Mouse (Mus musculus): Measurements from ENCODE around the gene Susd1. TPM values are rescaled to one million over a fixed set of nuclear protein-coding genes. Genes with fewer than 3 reads are reported as not detected.
A peak's percentile ranks its signal among the peaks of the same experiment; 100 is the strongest.

The Susd1 gene
- total and polyA plus RNA-seq, 3 experiments: 2.4 to 51.5 (median 35.5) TPM

GRCm38 (mm10) chr4:59275956-59276355 is 162.5 kb downstream of the Susd1 start:
- peaks cover 64% of the 10 kb centered on the region for H3K4me1 ChIP-seq (ENCODE audit: insufficient read depth, low read depth, low read length)
- H3K4me3 ChIP-seq (ENCODE audit: low read depth, low read length): peak overlapping the region; percentile 19; the same call in 1 of the 2 replicates
- no peaks in the 10 kb centered on the region for H3K9me3 ChIP-seq (replicated peaks)
- TF ChIP-seq POLR2AphosphoS5 (IDR thresholded peaks at IDR 0.05; ENCODE audit: insufficient replicate concordance, low read depth, low read length) (no peak), GATA2 (IDR thresholded peaks at IDR 0.05; ENCODE audit: borderline replicate concordance, low read depth, low read length) (no peak), GATA1 (IDR thresholded peaks at IDR 0.05; ENCODE audit: borderline replicate concordance, low read length) (no peak), CTCF (IDR thresholded peaks at IDR 0.05; ENCODE audit: low read depth, low read length) (no peak), TAL1 (conservative IDR thresholded peaks at IDR 0.05; ENCODE audit: low read depth, low read length) (no peak)
- H3K27me3 ChIP-seq (ENCODE audit: insufficient read depth, low read length): no peaks in the 10 kb centered on the region
- DNase-seq (ENCODE audit: low spot score) (no peak), ATAC-seq (ENCODE audit: extremely low read depth, insufficient number of reproducible peaks, low FRiP score, poor library complexity, severe bottlenecking) (no peak)
- H3K36me3 ChIP-seq (replicated peaks): no peaks in the 10 kb centered on the region

GRCm38 (mm10) chr4:59275494-59275893 is 162.9 kb downstream of the Susd1 start:
- H3K36me3 ChIP-seq (replicated peaks): no peaks in the 10 kb centered on the region
- H3K9me3 ChIP-seq (replicated peaks): no peaks in the 10 kb centered on the region
- no peaks in the 10 kb centered on the region for H3K27me3 ChIP-seq (ENCODE audit: insufficient read depth, low read length)
- peaks cover 60% of the 10 kb centered on the region for H3K4me1 ChIP-seq (ENCODE audit: insufficient read depth, low read depth, low read length)
- peak; percentile 98 for ATAC-seq (ENCODE audit: extremely low read depth, insufficient number of reproducible peaks, low FRiP score, poor library complexity, severe bottlenecking)
- DNase-seq (ENCODE audit: low spot score): peak; percentile 87
- TF ChIP-seq POLR2AphosphoS5 (IDR thresholded peaks at IDR 0.05; ENCODE audit: insufficient replicate concordance, low read depth, low read length): no peak
- peak; percentile 94 for TF ChIP-seq TAL1 (conservative IDR thresholded peaks at IDR 0.05; ENCODE audit: low read depth, low read length)
- TF ChIP-seq GATA1 (IDR thresholded peaks at IDR 0.05; ENCODE audit: borderline replicate concordance, low read length): no peak
- no peak for TF ChIP-seq GATA2 (IDR thresholded peaks at IDR 0.05; ENCODE audit: borderline replicate concordance, low read depth, low read length)
- TF ChIP-seq CTCF (IDR thresholded peaks at IDR 0.05; ENCODE audit: low read depth, low read length): no peak
- H3K4me3 ChIP-seq (ENCODE audit: low read depth, low read length): no peak overlapping the region

- TF ChIP-seq POLR2AphosphoS5 (IDR thresholded peaks at IDR 0.05; ENCODE audit: insufficient replicate concordance, low read depth, low read length): no peak
- no peak for TF ChIP-seq TAL1 (conservative IDR thresholded peaks at IDR 0.05; ENCODE audit: low read depth, low read length)
- TF ChIP-seq GATA2 (IDR thresholded peaks at IDR 0.05; ENCODE audit: borderline replicate concordance, low read depth, low read length): no peak
- no peak for TF ChIP-seq GATA1 (IDR thresholded peaks at IDR 0.05; ENCODE audit: borderline replicate concordance, low read length)
- TF ChIP-seq CTCF (IDR thresholded peaks at IDR 0.05; ENCODE audit: low read depth, low read length): no peak
- no peak for DNase-seq (ENCODE audit: low spot score)
Observed at GRCm38 (mm10) chr4:59274136-59274535, 164.3 kb downstream of the Susd1 start.

GRCm38 (mm10) chr4:59273342-59273741 is 165.1 kb downstream of the Susd1 start:
- no peak for DNase-seq (ENCODE audit: low spot score)
- no peak for ATAC-seq (ENCODE audit: extremely low read depth, insufficient number of reproducible peaks, low FRiP score, poor library complexity, severe bottlenecking)

More at GRCm38 (mm10) chr4:59274136-59274535, 164.3 kb downstream of the Susd1 start:
- H3K9me3 ChIP-seq (replicated peaks): peaks cover 5% of the 10 kb centered on the region
- ATAC-seq (ENCODE audit: extremely low read depth, insufficient number of reproducible peaks, low FRiP score, poor library complexity, severe bottlenecking): no peak
- H3K4me1 ChIP-seq (ENCODE audit: insufficient read depth, low read depth, low read length): peaks cover 52% of the 10 kb centered on the region
- H3K4me3 ChIP-seq (ENCODE audit: low read depth, low read length): no peak overlapping the region
- no peaks in the 10 kb centered on the region for H3K27me3 ChIP-seq (ENCODE audit: insufficient read depth, low read length)
- H3K36me3 ChIP-seq (replicated peaks): no peaks in the 10 kb centered on the region

GRCm38 (mm10) chr4:59265631-59266030 is 172.8 kb downstream of the Susd1 start:
- Histone ChIP-seq H3K36me3 (replicated peaks) (no peaks in the 10 kb centered on the region), H3K9me3 (replicated peaks) (peaks cover 19% of the 10 kb centered on the region), H3K4me3 (ENCODE audit: low read depth, low read length) (no peak overlapping the region), H3K4me1 (ENCODE audit: insufficient read depth, low read depth, low read length) (peaks cover 44% of the 10 kb centered on the region), H3K27me3 (ENCODE audit: insufficient read depth, low read length) (no peaks in the 10 kb centered on the region)
- DNase-seq (ENCODE audit: low spot score) (no peak), ATAC-seq (ENCODE audit: extremely low read depth, insufficient number of reproducible peaks, low FRiP score, poor library complexity, severe bottlenecking) (no peak)
- no peak for TF ChIP-seq TAL1 (conservative IDR thresholded peaks at IDR 0.05; ENCODE audit: low read depth, low read length)
- TF ChIP-seq CTCF (IDR thresholded peaks at IDR 0.05; ENCODE audit: low read depth, low read length): no peak
- TF ChIP-seq GATA1 (IDR thresholded peaks at IDR 0.05; ENCODE audit: borderline replicate concordance, low read length): no peak
- TF ChIP-seq POLR2AphosphoS5 (IDR thresholded peaks at IDR 0.05; ENCODE audit: insufficient replicate concordance, low read depth, low read length): no peak
- no peak for TF ChIP-seq GATA2 (IDR thresholded peaks at IDR 0.05; ENCODE audit: borderline replicate concordance, low read depth, low read length)

More at GRCm38 (mm10) chr4:59273342-59273741, 165.1 kb downstream of the Susd1 start:
- no peak overlapping the region for H3K4me3 ChIP-seq (ENCODE audit: low read depth, low read length)
- no peak for TF ChIP-seq POLR2AphosphoS5 (IDR thresholded peaks at IDR 0.05; ENCODE audit: insufficient replicate concordance, low read depth, low read length)
- no peak for TF ChIP-seq CTCF (IDR thresholded peaks at IDR 0.05; ENCODE audit: low read depth, low read length)
- TF ChIP-seq GATA1 (IDR thresholded peaks at IDR 0.05; ENCODE audit: borderline replicate concordance, low read length): no peak
- H3K36me3 ChIP-seq (replicated peaks): no peaks in the 10 kb centered on the region
- peaks cover 11% of the 10 kb centered on the region for H3K9me3 ChIP-seq (replicated peaks)
- peaks cover 45% of the 10 kb centered on the region for H3K4me1 ChIP-seq (ENCODE audit: insufficient read depth, low read depth, low read length)
- H3K27me3 ChIP-seq (ENCODE audit: insufficient read depth, low read length): no peaks in the 10 kb centered on the region

- TF ChIP-seq GATA1 (IDR thresholded peaks at IDR 0.05; ENCODE audit: borderline replicate concordance, low read length): no peak
- no peak for TF ChIP-seq CTCF (IDR thresholded peaks at IDR 0.05; ENCODE audit: low read depth, low read length)
- TF ChIP-seq GATA2 (IDR thresholded peaks at IDR 0.05; ENCODE audit: borderline replicate concordance, low read depth, low read length): no peak
- TF ChIP-seq TAL1 (conservative IDR thresholded peaks at IDR 0.05; ENCODE audit: low read depth, low read length): no peak
- TF ChIP-seq POLR2AphosphoS5 (IDR thresholded peaks at IDR 0.05; ENCODE audit: insufficient replicate concordance, low read depth, low read length): no peak
- no peak overlapping the region for H3K4me3 ChIP-seq (ENCODE audit: low read depth, low read length)
- no peak for DNase-seq (ENCODE audit: low spot score)
Observed at GRCm38 (mm10) chr4:59265182-59265581, 173.3 kb downstream of the Susd1 start.

More at GRCm38 (mm10) chr4:59265182-59265581, 173.3 kb downstream of the Susd1 start:
- H3K27me3 ChIP-seq (ENCODE audit: insufficient read depth, low read length): no peaks in the 10 kb centered on the region
- H3K4me1 ChIP-seq (ENCODE audit: insufficient read depth, low read depth, low read length): peaks cover 49% of the 10 kb centered on the region
- H3K36me3 ChIP-seq (replicated peaks): no peaks in the 10 kb centered on the region
- peaks cover 19% of the 10 kb centered on the region for H3K9me3 ChIP-seq (replicated peaks)
- no peak for ATAC-seq (ENCODE audit: extremely low read depth, insufficient number of reproducible peaks, low FRiP score, poor library complexity, severe bottlenecking)

Other genes starting within 250 kb of the Susd1 start
- gene Ugcg, start 249.4 kb downstream of the Susd1 start, total RNA-seq (2014; fragmentation: Nextera tagmentation): 622 and 664 TPM in 2 replicates
- 341 and 382 TPM in 2 replicates for gene Ugcg, start 249.4 kb downstream of the Susd1 start, total RNA-seq (2017)
- gene Ugcg, start 249.4 kb downstream of the Susd1 start, polyA plus RNA-seq (2012): 142 and 168 TPM in 2 replicates
- gene Ptbp3, start 110.7 kb upstream of the Susd1 start, total RNA-seq (2014; fragmentation: Nextera tagmentation): 569 and 608 TPM in 2 replicates
- gene Ptbp3, start 110.7 kb upstream of the Susd1 start, total RNA-seq (2017): 323 and 358 TPM in 2 replicates
- gene Ptbp3, start 110.7 kb upstream of the Susd1 start, polyA plus RNA-seq (2012): 135 and 136 TPM in 2 replicates
- gene Hsdl2, start 142.9 kb upstream of the Susd1 start, total RNA-seq (2014; fragmentation: Nextera tagmentation): 25.0 and 38.5 TPM in 2 replicates
- 17.9 and 18.5 TPM in 2 replicates for gene Hsdl2, start 142.9 kb upstream of the Susd1 start, total RNA-seq (2017)
- 1.9 and 2.0 TPM in 2 replicates for gene Hsdl2, start 142.9 kb upstream of the Susd1 start, polyA plus RNA-seq (2012)
- gene E130308A19Rik, start 187.6 kb upstream of the Susd1 start, total RNA-seq (2014; fragmentation: Nextera tagmentation): 30.8 and 33.8 TPM in 2 replicates
- gene E130308A19Rik, start 187.6 kb upstream of the Susd1 start, total RNA-seq (2017): 7.0 and 8.1 TPM in 2 replicates
- 6.1 and 7.5 TPM in 2 replicates for gene E130308A19Rik, start 187.6 kb upstream of the Susd1 start, polyA plus RNA-seq (2012)

All from G1E (cell line).